24 mouse cellular contexts compared by ENCODE assay signal in the genomic region with DNA sequence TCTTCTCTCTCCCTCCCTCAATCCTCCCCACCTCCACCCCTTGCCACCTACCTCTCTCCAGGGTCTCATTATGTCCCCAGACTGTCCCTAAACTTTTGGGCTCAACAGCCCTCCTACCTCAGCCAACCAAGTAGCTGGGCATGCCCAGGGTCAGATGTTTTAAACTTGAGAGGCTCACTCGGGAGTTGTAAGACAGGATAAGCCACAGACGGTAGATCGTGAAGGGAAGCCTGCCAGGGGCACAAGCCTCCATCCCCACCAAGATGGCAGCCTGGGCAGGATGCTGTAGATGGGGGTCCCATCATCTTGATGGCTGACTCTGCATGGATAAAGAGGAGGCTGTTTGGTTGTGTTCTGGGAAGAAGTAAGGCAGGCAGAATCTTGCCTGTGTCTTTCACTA. TPM values are rescaled to one million over a fixed set of nuclear protein-coding genes. Genes with fewer than 3 reads are reported as not detected.
DNase-seq lines count a peak whose midpoint lies in the region; ATAC-seq and TF ChIP-seq lines count a peak whose summit lies in the region.
"Had no signal": no experiment of that assay in that cellular context is flagged by ENCODE, and none has a peak within 500 bp of the region (broad histone marks: within the 10 kb centered on the region; RNA-seq: fewer than 3 reads in every experiment).

No protein-coding gene starts in this region.

- no peak overlapping the region for H3K4me3 ChIP-seq in heart, embryonic 10.5 days
- no peak overlapping the region for H3K4me3 ChIP-seq in heart, adult 2 months
- H3K4me3 ChIP-seq in embryonic facial prominence, embryonic 10.5 days, result no peak overlapping the region
- H3K4me3 ChIP-seq in embryonic facial prominence, embryonic 14.5 days (ENCODE audit: low read depth, low read length), result no peak overlapping the region
- no peak overlapping the region for H3K4me3 ChIP-seq in stomach, embryonic 16.5 days (replicated peaks; ENCODE audit: low read length)
- H3K4me3 ChIP-seq: forebrain, embryonic 15.5 days; heart, embryonic 13.5 days had no signal

- no peak overlapping the region for H3K27ac ChIP-seq in heart, embryonic 10.5 days
- H3K27ac ChIP-seq in heart, adult 2 months, result no peak overlapping the region
- 0 out of 2 replicates have a peak overlapping the region, but pooled peaks have one; percentile 1 for H3K27ac ChIP-seq in embryonic facial prominence, embryonic 10.5 days (replicated peaks)
- H3K27ac ChIP-seq in embryonic facial prominence, embryonic 14.5 days (replicated peaks; ENCODE audit: low read depth, low read length), result peak overlapping the region; percentile 89
- H3K27ac ChIP-seq in stomach, embryonic 16.5 days (ENCODE audit: low read length), result peak overlapping the region; percentile 74
- H3K27ac ChIP-seq: forebrain, embryonic 15.5 days; heart, embryonic 13.5 days; hindbrain, embryonic 14.5 days had no signal

- no peak overlapping the region for H3K4me2 ChIP-seq in embryonic facial prominence, embryonic 14.5 days (ENCODE audit: low read depth, low read length)
- H3K4me2 ChIP-seq in stomach, embryonic 16.5 days (ENCODE audit: low read depth, low read length), result no peak overlapping the region
- H3K4me2 ChIP-seq: forebrain, embryonic 15.5 days; heart, embryonic 13.5 days; hindbrain, embryonic 14.5 days had no signal

- no peak for ATAC-seq in embryonic facial prominence, embryonic 14.5 days (ENCODE audit: low read depth)
- ATAC-seq in stomach, embryonic 16.5 days (ENCODE audit: insufficient read depth, low FRiP score), result no peak
- ATAC-seq: activated CD4-positive, CD25-positive, alpha-beta regulatory T cell, adult 4 months; forebrain, embryonic 15.5 days; Patski had no signal

- H3K27me3 ChIP-seq in heart, embryonic 10.5 days (ENCODE audit: insufficient read depth, poor library complexity, severe bottlenecking), result peaks cover 20% of the 10 kb centered on the region; the same call in 1 of the 2 replicates
- H3K27me3 ChIP-seq in heart, adult 2 months (ENCODE audit: control insufficient read depth, insufficient read depth, low read length), result no peaks in the 10 kb centered on the region
- no peaks in the 10 kb centered on the region for H3K27me3 ChIP-seq in embryonic facial prominence, embryonic 10.5 days (replicated peaks; ENCODE audit: low read depth, poor library complexity, severe bottlenecking)
- no peaks in the 10 kb centered on the region for H3K27me3 ChIP-seq in embryonic facial prominence, embryonic 14.5 days (replicated peaks; ENCODE audit: control insufficient read depth, insufficient read depth, low read length)
- no peaks in the 10 kb centered on the region for H3K27me3 ChIP-seq in stomach, embryonic 16.5 days (ENCODE audit: control insufficient read depth, insufficient read depth, low read length)
- H3K27me3 ChIP-seq: forebrain, embryonic 15.5 days; Patski had no signal

- H3K36me3 ChIP-seq in heart, embryonic 10.5 days, result no peaks in the 10 kb centered on the region
- no peaks in the 10 kb centered on the region for H3K36me3 ChIP-seq in heart, adult 2 months (ENCODE audit: control insufficient read depth, insufficient read depth, low read length)
- no peaks in the 10 kb centered on the region for H3K36me3 ChIP-seq in embryonic facial prominence, embryonic 10.5 days (replicated peaks)
- H3K36me3 ChIP-seq in embryonic facial prominence, embryonic 14.5 days (ENCODE audit: control insufficient read depth, insufficient read depth, low read length), result no peaks in the 10 kb centered on the region
- no peaks in the 10 kb centered on the region for H3K36me3 ChIP-seq in stomach, embryonic 16.5 days (ENCODE audit: control insufficient read depth, insufficient read depth, low read length)
- H3K36me3 ChIP-seq: forebrain, embryonic 15.5 days; heart, embryonic 13.5 days had no signal

- TF ChIP-seq POLR2A in heart, adult 2 months (IDR thresholded peaks at IDR 0.05; ENCODE audit: insufficient read depth, low read depth, low read length), result no peak

- intact Hi-C loops in heart, adult 2 months (cut with DNase I), result no loop called here

- H3K9me3 ChIP-seq in heart, embryonic 10.5 days, result no peaks in the 10 kb centered on the region
- no peaks in the 10 kb centered on the region for H3K9me3 ChIP-seq in embryonic facial prominence, embryonic 10.5 days
- no peaks in the 10 kb centered on the region for H3K9me3 ChIP-seq in embryonic facial prominence, embryonic 14.5 days (ENCODE audit: control insufficient read depth, low read length)
- no peaks in the 10 kb centered on the region for H3K9me3 ChIP-seq in stomach, embryonic 16.5 days (replicated peaks; ENCODE audit: control insufficient read depth, low read length)
- H3K9me3 ChIP-seq: forebrain, embryonic 15.5 days; heart, embryonic 13.5 days had no signal

- no peak for TF ChIP-seq EP300 in heart, adult 2 months (IDR thresholded peaks at IDR 0.05; ENCODE audit: insufficient read depth, low read depth, low read length)

- WGBS in heart, embryonic 10.5 days, result 59% methylated on average over 3 of the region's 3 CpGs
- 81% methylated on average over 3 of the region's 3 CpGs for WGBS in heart, adult 2 months
- WGBS in embryonic facial prominence, embryonic 10.5 days, result 81% methylated on average over 3 of the region's 3 CpGs
- 65% methylated on average over 3 of the region's 3 CpGs for WGBS in embryonic facial prominence, embryonic 14.5 days
- 61% methylated on average over 3 of the region's 3 CpGs for WGBS in stomach, embryonic 16.5 days

- H3K4me1 ChIP-seq in heart, embryonic 10.5 days, result peaks cover 13% of the 10 kb centered on the region; the same call in 1 of the 2 replicates
- H3K4me1 ChIP-seq in heart, adult 2 months (ENCODE audit: control insufficient read depth, insufficient read depth, low read length), result peaks cover 2% of the 10 kb centered on the region
- H3K4me1 ChIP-seq in embryonic facial prominence, embryonic 10.5 days, result peaks cover 24% of the 10 kb centered on the region
- H3K4me1 ChIP-seq in embryonic facial prominence, embryonic 14.5 days (ENCODE audit: control insufficient read depth, insufficient read depth, low read length), result peaks cover 24% of the 10 kb centered on the region
- 0 out of 2 replicates have a peak, but pooled peaks cover 4% of the 10 kb centered on the region for H3K4me1 ChIP-seq in stomach, embryonic 16.5 days (ENCODE audit: control insufficient read depth, insufficient read depth, low read length)
- H3K4me1 ChIP-seq: forebrain, embryonic 15.5 days had no signal

- no peak for TF ChIP-seq CTCF in heart, adult 2 months (IDR thresholded peaks at IDR 0.05)

- no peak overlapping the region for H3K9ac ChIP-seq in heart, adult 2 months (ENCODE audit: low read depth, low read length)
- no peak overlapping the region for H3K9ac ChIP-seq in embryonic facial prominence, embryonic 14.5 days (ENCODE audit: low read depth, low read length)
- no peak overlapping the region for H3K9ac ChIP-seq in stomach, embryonic 16.5 days (ENCODE audit: low read length)
- H3K9ac ChIP-seq: forebrain, embryonic 15.5 days; heart, embryonic 13.5 days; hindbrain, embryonic 14.5 days had no signal

- H3K79me2 ChIP-seq in heart, adult 2 months (replicated peaks; ENCODE audit: control insufficient read depth, insufficient read depth, low read length), result no peaks in the 10 kb centered on the region

- peak; percentile 51 for DNase-seq in heart, embryonic 10.5 days (ENCODE audit: low spot score)
- no peak for DNase-seq in heart, adult 2 months
- no peak for DNase-seq in embryonic facial prominence, embryonic 10.5 days (ENCODE audit: low spot score)
- DNase-seq in embryonic facial prominence, embryonic 14.5 days (ENCODE audit: low spot score), result no peak
- no peak for DNase-seq in embryo, embryonic 10 days (ENCODE audit: low spot score)
- DNase-seq: adrenal gland, postnatal 14 days; cerebellum, adult 11-12 months; cerebellum, adult 9-11 months; cerebellum, postnatal 36 days; heart, postnatal 36 days; kidney, adult 18-20 months had no signal

RNA-seq across cellular contexts. Expression of a gene that starts 12.1 kb away (rescaled TPM):
- 0.26 and 0.53 TPM in 2 replicates for polyA plus RNA-seq in heart, embryonic 10.5 days (2016; fragmentation: Nextera tagmentation; extraction: Ambion mirVana)
- total RNA-seq in heart, adult 2 months (2021), result 1 to 10 TPM in 1 of 2 experiments, under 1 TPM in 1; 0.73 to 1.1 TPM
- polyA plus RNA-seq in heart, adult 2 months (2012; rRNA removed), result 0.44 and 0.72 TPM in 2 replicates
- polyA plus RNA-seq in embryonic facial prominence, embryonic 10.5 days (2016; fragmentation: Nextera tagmentation; extraction: Ambion mirVana), result 0.06 and 0.14 TPM in 2 replicates
- polyA plus RNA-seq in embryonic facial prominence, embryonic 14.5 days (2014; fragmentation: Nextera tagmentation; extraction: Ambion mirVana), result 0.86 and 1.1 TPM in 2 replicates
- polyA plus RNA-seq in stomach, embryonic 16.5 days (2015; fragmentation: Nextera tagmentation; extraction: Ambion mirVana), result 4.4 and 9.0 TPM in 2 replicates
- total RNA-seq: CH12.LX had no signal
- polyA plus RNA-seq: activated CD4-positive, CD25-positive, alpha-beta regulatory T cell, adult 4 months had no signal

RNA-seq across cellular contexts. Expression of a gene that starts 50.2 kb away (rescaled TPM):
- not detected in 2 replicates for polyA plus RNA-seq in heart, embryonic 10.5 days (2016; fragmentation: Nextera tagmentation; extraction: Ambion mirVana)
- not detected for total RNA-seq in heart, adult 2 months (2021)
- polyA plus RNA-seq in heart, adult 2 months (2012; rRNA removed), result not detected in 2 replicates
- not detected in 2 replicates for polyA plus RNA-seq in embryonic facial prominence, embryonic 10.5 days (2016; fragmentation: Nextera tagmentation; extraction: Ambion mirVana)
- not detected in 2 replicates for polyA plus RNA-seq in embryonic facial prominence, embryonic 14.5 days (2014; fragmentation: Nextera tagmentation; extraction: Ambion mirVana)
- polyA plus RNA-seq in stomach, embryonic 16.5 days (2015; fragmentation: Nextera tagmentation; extraction: Ambion mirVana), result not detected in 2 replicates
- total RNA-seq: adrenal gland, adult 18-20 months; adrenal gland, postnatal 14 days; CH12.LX; gastrocnemius, adult 8-10 months; gastrocnemius, postnatal 4 days; heart, adult 8-10 months; heart, postnatal 36 days had no signal
- polyA plus RNA-seq: activated CD4-positive, CD25-positive, alpha-beta regulatory T cell, adult 4 months; embryonic facial prominence, embryonic 11.5 days; forebrain, embryonic 15.5 days; heart, embryonic 13.5 days; heart, postnatal 0 days; hindbrain, embryonic 14.5 days; Patski had no signal

RNA-seq across cellular contexts. Expression of a gene that starts 59.0 kb away (rescaled TPM):
- 1.6 and 4.6 TPM in 2 replicates for polyA plus RNA-seq in heart, embryonic 10.5 days (2016; fragmentation: Nextera tagmentation; extraction: Ambion mirVana)
- total RNA-seq in heart, adult 2 months (2021), result 10 to 100 TPM; 15.8 to 35.9 TPM
- polyA plus RNA-seq in heart, adult 2 months (2012; rRNA removed), result 16.8 and 22.2 TPM in 2 replicates
- 3.5 and 6.6 TPM in 2 replicates for polyA plus RNA-seq in embryonic facial prominence, embryonic 10.5 days (2016; fragmentation: Nextera tagmentation; extraction: Ambion mirVana)
- polyA plus RNA-seq in embryonic facial prominence, embryonic 14.5 days (2014; fragmentation: Nextera tagmentation; extraction: Ambion mirVana), result 262 and 324 TPM in 2 replicates
- 144 and 162 TPM in 2 replicates for polyA plus RNA-seq in stomach, embryonic 16.5 days (2015; fragmentation: Nextera tagmentation; extraction: Ambion mirVana)
- polyA plus RNA-seq: activated CD4-positive, CD25-positive, alpha-beta regulatory T cell, adult 4 months had no signal

Comparison
In these comparisons a context has a peak if more than half of its experiments do, and no peak if none do; other contexts are left out.
1. H3K27ac ChIP-seq: peak in embryonic facial prominence, embryonic 10.5 days (single experiment), embryonic facial prominence, embryonic 14.5 days (single experiment) and stomach, embryonic 16.5 days (single experiment); none in heart, embryonic 10.5 days (single experiment) and heart, adult 2 months (single experiment).